Mouse (Mus musculus) midbrain, embryonic 11.5 days (tissue): ENCODE measurements around the gene Spcs2. TPM values are rescaled to one million over a fixed set of nuclear protein-coding genes. Genes with fewer than 3 reads are reported as not detected.

Source experiments
- ATAC-seq: fragments of 200-750 bp; cut with Nextera tagmentation; 2 replicates; pipeline ENCODE4 v1.8.0; 2017; ENCODE audit warnings: moderate TSS enrichment, moderate library complexity; ENCODE audit not compliant: low FRiP score
- DNase-seq: peaks from one replicate; pipeline ENCODE4 v3.0.0; 2015; ENCODE audit warnings: low spot score; ENCODE audit errors: missing footprints
- H3K27ac ChIP-seq: fragments of 300-500 bp; sonication (generic); 2 replicates; pipeline ENCODE4 v1.5.1; 2014; ENCODE audit warnings: low read depth, low read length
- H3K27me3 ChIP-seq: fragments of 300-500 bp; sonication (generic); 2 replicates; pipeline ENCODE4 v1.6.1; 2014; ENCODE audit warnings: mild to moderate bottlenecking, low read length, moderate library complexity, mixed read lengths; ENCODE audit not compliant: control insufficient read depth, insufficient read depth
- H3K36me3 ChIP-seq: fragments of 300-500 bp; sonication (generic); 2 replicates; pipeline ENCODE4 v1.6.1; 2014; ENCODE audit warnings: mild to moderate bottlenecking, low read length, moderate library complexity, mixed read lengths; ENCODE audit not compliant: control insufficient read depth, insufficient read depth
- H3K4me1 ChIP-seq: fragments of 300-500 bp; sonication (generic); 2 replicates; pipeline ENCODE4 v1.6.1; 2014; ENCODE audit warnings: low read length; ENCODE audit not compliant: control insufficient read depth, insufficient read depth
- H3K4me2 ChIP-seq: fragments of 300-500 bp; sonication (generic); 2 replicates; pipeline ENCODE4 v1.6.1; 2014; ENCODE audit warnings: mild to moderate bottlenecking, moderate library complexity
- H3K4me3 ChIP-seq: fragments of 300-500 bp; sonication (generic); 2 replicates; pipeline ENCODE4 v1.5.1; 2014; ENCODE audit warnings: low read depth, low read length
- H3K9ac ChIP-seq: fragments of 300-500 bp; sonication (generic); 2 replicates; pipeline ENCODE4 v1.6.1; 2014; ENCODE audit warnings: low read length
- H3K9me3 ChIP-seq: fragments of 300-500 bp; sonication (generic); 2 replicates; pipeline ENCODE4 v1.6.1; 2016; ENCODE audit warnings: low read length; ENCODE audit not compliant: control insufficient read depth
- WGBS: fragments of 180-500 bp; shearing (Covaris S2); extraction: QIAGEN DNeasy Blood & Tissue Kit; methylation state at CpG from one replicate; pipeline ENCODE4 v1.1.7; 2014; 5-methylcytosine and 5-hydroxymethylcytosine counted together
- polyA plus RNA-seq: library from polyadenylated mRNA; unstranded; fragments of >200 nt; fragmentation: Nextera tagmentation; extraction: Ambion mirVana; gene quantifications from 2 replicates; pipeline ENCODE4 v1.2.1, GENCODE M21; 2014

The Spcs2 gene
- 385 and 386 TPM in 2 replicates for polyA plus RNA-seq

DNA sequence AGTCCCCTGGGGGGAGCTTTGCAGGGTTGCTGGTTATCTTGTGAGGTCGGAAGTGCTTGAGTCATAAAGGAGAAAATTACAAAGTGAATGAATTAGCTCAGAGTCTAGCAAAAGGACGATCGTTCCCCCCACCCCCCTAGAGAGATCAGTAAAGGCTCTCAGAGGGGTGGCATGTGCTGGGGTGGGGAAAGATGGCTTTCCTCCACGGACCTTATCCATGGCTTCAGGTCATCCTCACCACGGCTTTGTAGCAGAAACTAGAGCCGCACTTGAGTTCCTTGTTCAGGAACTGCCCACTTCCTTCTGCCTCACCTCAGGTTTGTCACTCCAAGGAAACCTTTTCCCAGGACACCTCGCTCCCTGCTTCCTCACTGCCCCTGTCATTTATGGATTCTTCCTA lies at the start of gene Spcs2:
TSS of gene Spcs2 (minus strand) at position 101 of the 400 bp plus-strand sequence.
- Histone ChIP-seq H3K9ac (no peak within 1 kb of the TSS), H3K4me3 (no peak within 1 kb of the TSS), H3K36me3 (no peaks in the 10 kb centered on the region), H3K9me3 (no peaks in the 10 kb centered on the region), H3K4me2 (no peak within 1 kb of the TSS), H3K27ac (no peak within 1 kb of the TSS), H3K27me3 (no peaks in the 10 kb centered on the region), H3K4me1 (peaks cover 11% of the 10 kb centered on the region; the same call in 1 of the 2 replicates)
- WGBS: 62% methylated on average over 7 of the region's 7 CpGs
- DNase-seq (no peak), ATAC-seq (no peak)

DNA sequence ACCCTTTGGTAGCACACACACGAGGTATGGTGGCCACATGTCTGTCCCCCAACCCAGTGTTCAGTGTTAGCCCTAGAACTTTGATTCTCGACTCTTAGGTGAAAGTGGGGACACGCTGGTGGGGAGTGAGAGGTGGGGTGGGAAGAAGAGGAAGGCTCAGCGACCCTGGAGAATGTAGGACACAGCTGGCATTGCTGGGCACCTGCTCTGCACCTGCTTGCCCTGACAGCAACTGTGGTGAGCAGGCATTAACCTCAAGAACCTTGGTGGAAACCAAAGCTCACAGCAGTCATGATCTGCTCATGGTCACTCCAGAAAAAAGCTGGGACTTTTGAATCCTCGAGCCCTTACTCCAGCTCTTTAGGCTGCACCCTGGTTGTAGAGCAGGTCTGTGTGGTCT lies 47.8 kb upstream of the Spcs2 start:
- DNase-seq (no peak), ATAC-seq (no peak)
- no peaks in the 10 kb centered on the region for H3K27me3 ChIP-seq
- 77% methylated on average over 5 of the region's 5 CpGs for WGBS
- H3K36me3 ChIP-seq: no peaks in the 10 kb centered on the region
- H3K4me3 ChIP-seq: no peak overlapping the region
- no peaks in the 10 kb centered on the region for H3K9me3 ChIP-seq
- H3K4me2 ChIP-seq: no peak overlapping the region
- no peak overlapping the region for H3K9ac ChIP-seq
- H3K4me1 ChIP-seq: no peaks in the 10 kb centered on the region
- no peak overlapping the region for H3K27ac ChIP-seq

DNA sequence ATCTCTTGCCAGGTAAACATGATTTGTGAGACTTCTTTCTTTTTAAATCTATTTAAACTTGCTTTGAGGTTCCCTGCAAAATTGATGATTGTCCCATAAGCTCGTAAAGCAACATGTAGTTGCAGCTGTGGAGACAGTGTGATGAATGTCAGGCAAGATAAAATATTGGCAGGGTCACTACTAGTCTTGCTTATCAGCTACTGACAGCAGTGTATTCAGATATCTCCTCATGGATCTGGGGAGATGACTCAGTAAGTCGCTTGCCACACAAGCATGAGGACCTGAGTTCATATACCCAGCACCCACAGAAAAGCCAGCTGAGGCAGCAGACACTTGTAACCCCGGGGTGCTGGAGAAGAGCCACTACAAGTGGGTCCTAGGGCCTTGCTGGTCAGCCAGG lies 44.2 kb upstream of the Spcs2 start:
- Histone ChIP-seq H3K36me3 (no peaks in the 10 kb centered on the region), H3K9me3 (no peaks in the 10 kb centered on the region), H3K4me1 (no peaks in the 10 kb centered on the region), H3K9ac (no peak overlapping the region), H3K27me3 (no peaks in the 10 kb centered on the region), H3K4me3 (no peak overlapping the region), H3K27ac (no peak overlapping the region), H3K4me2 (no peak overlapping the region)
- ATAC-seq (no peak), DNase-seq (no peak)
- WGBS: 90% methylated on average over 3 of the region's 3 CpGs

DNA sequence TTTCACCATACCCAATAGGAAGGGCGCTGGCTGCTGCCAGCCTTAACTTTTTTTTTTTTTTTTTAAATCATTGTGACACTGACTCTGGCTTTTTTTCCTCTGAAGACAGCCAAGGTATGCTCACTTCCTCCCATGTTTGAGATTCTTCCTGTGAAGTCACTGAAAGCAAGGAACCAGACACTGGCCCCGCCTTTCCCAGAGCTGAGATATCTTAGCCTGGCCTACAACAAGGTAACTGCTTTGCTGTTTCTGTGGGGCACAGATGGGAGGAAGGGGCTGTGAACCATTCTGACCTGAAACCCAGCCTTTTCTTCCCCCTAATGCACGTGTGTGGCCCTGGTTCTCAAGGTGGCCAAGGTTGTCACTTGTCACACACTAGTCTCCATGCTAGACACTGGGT lies 43.1 kb upstream of the Spcs2 start:
- Histone ChIP-seq H3K4me3 (no peak overlapping the region), H3K9me3 (no peaks in the 10 kb centered on the region), H3K4me2 (no peak overlapping the region), H3K27me3 (no peaks in the 10 kb centered on the region), H3K36me3 (no peaks in the 10 kb centered on the region), H3K27ac (no peak overlapping the region), H3K4me1 (no peaks in the 10 kb centered on the region), H3K9ac (no peak overlapping the region)
- 80% methylated on average over 3 of the region's 3 CpGs for WGBS
- no peak for ATAC-seq
- no peak for DNase-seq

DNA sequence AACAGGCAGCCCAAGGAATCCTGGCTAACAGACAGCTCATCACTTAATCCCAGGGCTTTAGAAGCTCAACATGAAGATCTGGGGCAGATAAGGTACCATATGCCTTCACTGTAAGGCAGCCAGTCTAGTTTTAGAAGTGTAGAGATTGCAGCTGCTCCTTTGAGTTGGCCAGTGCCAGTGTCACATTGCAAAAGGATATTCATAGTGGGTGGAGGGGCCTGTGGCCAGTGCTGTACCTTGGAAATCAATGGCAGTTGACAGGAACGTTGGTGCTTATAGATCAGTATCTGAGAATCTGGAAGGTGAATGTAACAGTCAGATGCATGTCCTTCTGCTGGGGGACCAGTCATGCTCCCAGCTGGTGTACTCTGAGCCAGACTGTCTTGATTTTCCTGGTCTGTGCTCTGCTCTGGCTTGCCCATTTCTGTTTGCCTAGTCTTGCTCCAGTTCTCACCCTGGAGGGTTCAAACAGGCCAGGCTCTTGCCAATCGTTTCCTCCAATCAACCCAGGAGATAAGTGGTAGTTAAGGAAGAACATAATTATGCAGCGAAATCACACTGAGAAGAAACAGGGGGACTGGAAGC lies 41.3 kb upstream of the Spcs2 start:
- no peak overlapping the region for H3K27ac ChIP-seq
- no peaks in the 10 kb centered on the region for H3K9me3 ChIP-seq
- 77% methylated on average over 3 of the region's 3 CpGs for WGBS
- H3K4me3 ChIP-seq: no peak overlapping the region
- H3K4me1 ChIP-seq: no peaks in the 10 kb centered on the region
- H3K4me2 ChIP-seq: no peak overlapping the region
- no peak for DNase-seq
- no peaks in the 10 kb centered on the region for H3K36me3 ChIP-seq
- no peaks in the 10 kb centered on the region for H3K27me3 ChIP-seq
- no peak overlapping the region for H3K9ac ChIP-seq
- no peak for ATAC-seq

DNA sequence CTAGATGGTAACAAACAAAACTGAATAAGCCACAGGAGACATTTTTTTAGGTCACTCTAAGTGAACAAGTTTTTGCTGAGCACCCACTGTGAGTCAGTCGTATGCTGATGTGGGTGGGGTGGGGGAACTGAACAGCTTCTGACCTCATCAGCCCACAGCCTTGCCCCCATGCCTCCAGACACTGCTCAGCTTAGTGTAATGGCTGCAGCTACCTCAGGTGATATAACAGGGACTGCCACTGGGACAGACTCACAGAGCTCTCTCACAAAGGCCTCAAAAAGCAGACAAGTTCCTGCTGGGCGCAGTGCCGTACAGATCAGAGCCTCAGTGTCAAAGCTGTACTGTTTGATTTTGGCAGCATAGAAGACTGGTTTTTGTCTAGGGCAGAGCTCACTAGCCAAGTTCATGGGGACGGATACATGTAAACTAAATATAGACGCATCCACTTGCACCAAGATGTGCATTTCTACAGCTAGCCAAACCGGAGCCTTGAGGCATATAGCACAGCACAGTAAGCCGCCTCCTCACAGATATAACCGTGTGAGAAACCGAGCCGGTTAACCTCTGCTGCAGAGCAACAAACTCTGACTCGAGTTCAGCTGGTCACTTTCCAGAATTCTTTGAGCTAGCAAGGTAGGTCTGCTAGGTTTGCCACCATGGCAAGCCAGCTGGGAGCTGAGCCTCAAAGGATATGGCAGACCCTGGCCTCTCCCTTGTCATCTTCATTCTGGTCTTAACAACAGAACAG lies 39.8 kb upstream of the Spcs2 start:
- ATAC-seq (no peak), DNase-seq (no peak)
- H3K4me2 ChIP-seq: no peak overlapping the region
- no peaks in the 10 kb centered on the region for H3K4me1 ChIP-seq
- no peaks in the 10 kb centered on the region for H3K36me3 ChIP-seq
- no peaks in the 10 kb centered on the region for H3K9me3 ChIP-seq
- no peak overlapping the region for H3K27ac ChIP-seq
- WGBS: 83% methylated on average over 11 of the region's 11 CpGs
- no peak overlapping the region for H3K9ac ChIP-seq
- H3K4me3 ChIP-seq: no peak overlapping the region
- H3K27me3 ChIP-seq: no peaks in the 10 kb centered on the region

DNA sequence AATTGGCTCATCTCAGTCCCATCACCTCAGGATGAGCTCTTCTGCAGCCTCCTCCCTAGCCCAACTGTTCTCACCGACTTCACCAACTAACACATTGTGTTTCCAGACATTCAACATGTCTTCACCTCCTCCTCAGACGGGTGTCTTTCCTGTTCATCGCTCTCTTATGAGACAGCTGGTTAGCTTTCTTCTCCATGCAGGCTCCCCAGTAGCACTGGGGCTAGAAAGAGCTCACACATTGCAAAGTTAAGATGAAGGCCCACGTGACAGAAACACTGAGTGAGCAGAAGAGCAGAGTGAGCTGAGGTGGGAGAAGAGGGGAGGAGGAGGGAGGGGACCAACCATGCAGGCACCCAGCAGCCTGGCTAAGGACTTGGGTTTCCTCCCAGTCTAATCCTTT lies 38.9 kb upstream of the Spcs2 start:
- no peak for ATAC-seq
- no peaks in the 10 kb centered on the region for H3K9me3 ChIP-seq
- whole genome bisulfite sequencing: 82% methylated on average over 4 of the region's 4 CpGs
- no peak overlapping the region for H3K9ac ChIP-seq
- no peaks in the 10 kb centered on the region for H3K4me1 ChIP-seq
- DNase-seq: no peak
- no peaks in the 10 kb centered on the region for H3K27me3 ChIP-seq
- no peak overlapping the region for H3K27ac ChIP-seq
- H3K4me3 ChIP-seq: no peak overlapping the region
- no peaks in the 10 kb centered on the region for H3K36me3 ChIP-seq
- no peak overlapping the region for H3K4me2 ChIP-seq

DNA sequence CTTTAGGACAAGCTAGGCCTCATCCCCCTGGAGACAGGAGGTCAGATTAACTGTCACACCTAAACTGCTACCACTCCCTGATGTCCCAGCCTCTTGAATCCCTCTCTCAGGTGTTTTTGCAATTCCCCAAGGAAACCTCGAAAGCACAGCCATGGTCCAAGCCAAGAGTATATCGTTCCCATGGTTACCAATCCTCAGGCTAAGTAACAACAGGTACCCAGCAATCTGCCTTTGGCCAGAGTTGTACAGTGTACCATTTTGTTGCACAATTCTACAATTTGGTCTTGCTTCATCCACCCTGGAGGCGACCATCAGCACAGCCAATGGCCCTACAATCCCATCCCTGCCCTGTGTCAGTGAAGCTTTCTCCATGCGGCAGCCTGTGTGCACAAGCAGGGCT lies 33.6 kb upstream of the Spcs2 start:
- no peak overlapping the region for H3K9ac ChIP-seq
- H3K4me2 ChIP-seq: no peak overlapping the region
- H3K36me3 ChIP-seq: no peaks in the 10 kb centered on the region
- ATAC-seq (no peak), DNase-seq (no peak)
- H3K27ac ChIP-seq: no peak overlapping the region
- no peak overlapping the region for H3K4me3 ChIP-seq
- 83% methylated on average over 4 of the region's 4 CpGs for WGBS
- H3K27me3 ChIP-seq: no peaks in the 10 kb centered on the region
- H3K9me3 ChIP-seq: no peaks in the 10 kb centered on the region
- H3K4me1 ChIP-seq: no peaks in the 10 kb centered on the region

DNA sequence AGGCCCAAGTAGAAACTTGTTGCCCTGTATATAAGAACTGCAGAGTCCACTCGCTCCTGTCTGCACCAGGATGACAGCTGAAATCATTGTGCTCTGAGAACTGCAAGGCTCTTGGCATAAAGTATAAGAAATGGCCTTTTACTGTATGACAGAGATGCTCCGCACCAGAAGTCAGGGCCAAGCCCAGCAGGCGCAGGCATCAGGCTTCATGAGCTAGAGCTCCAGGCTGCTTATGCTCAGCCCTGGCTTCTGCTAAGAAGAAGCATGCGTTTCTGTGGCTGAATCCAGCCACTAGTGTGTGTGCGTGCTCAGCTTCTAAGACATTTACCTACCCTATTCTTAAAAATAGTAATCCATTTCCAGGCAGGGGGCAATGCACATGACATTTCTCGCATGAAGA lies 31.2 kb upstream of the Spcs2 start:
- no peak overlapping the region for H3K27ac ChIP-seq
- no peak overlapping the region for H3K4me2 ChIP-seq
- no peak overlapping the region for H3K4me3 ChIP-seq
- H3K27me3 ChIP-seq: no peaks in the 10 kb centered on the region
- no peaks in the 10 kb centered on the region for H3K36me3 ChIP-seq
- no peaks in the 10 kb centered on the region for H3K4me1 ChIP-seq
- no peak for DNase-seq
- H3K9ac ChIP-seq: no peak overlapping the region
- WGBS: 80% methylated on average over 6 of the region's 6 CpGs
- no peak for ATAC-seq
- H3K9me3 ChIP-seq: no peaks in the 10 kb centered on the region
